Mouse (Mus musculus) layer of hippocampus, postnatal 25 days (tissue): ENCODE results near the gene Ctr9. TPM values are rescaled to one million over a fixed set of nuclear protein-coding genes. Genes with fewer than 3 reads are reported as not detected.

Experiments
- DNase-seq, 2 experiments: peaks; one replicate each; pipeline ENCODE4 v3.0.0; 2022; ENCODE audit warnings: mixed read lengths in 2 of 2, low spot score in 1 of 2; ENCODE audit errors: extremely low spot score in 1 of 2
- total RNA-seq, 2 experiments: library from RNA; stranded (reverse); gene quantifications; 2 replicates each; pipeline ENCODE4 v1.2.3; 2021

Ctr9 gene
- 10 to 100 TPM; 49.8 to 54.5 TPM for total RNA-seq

DNA sequence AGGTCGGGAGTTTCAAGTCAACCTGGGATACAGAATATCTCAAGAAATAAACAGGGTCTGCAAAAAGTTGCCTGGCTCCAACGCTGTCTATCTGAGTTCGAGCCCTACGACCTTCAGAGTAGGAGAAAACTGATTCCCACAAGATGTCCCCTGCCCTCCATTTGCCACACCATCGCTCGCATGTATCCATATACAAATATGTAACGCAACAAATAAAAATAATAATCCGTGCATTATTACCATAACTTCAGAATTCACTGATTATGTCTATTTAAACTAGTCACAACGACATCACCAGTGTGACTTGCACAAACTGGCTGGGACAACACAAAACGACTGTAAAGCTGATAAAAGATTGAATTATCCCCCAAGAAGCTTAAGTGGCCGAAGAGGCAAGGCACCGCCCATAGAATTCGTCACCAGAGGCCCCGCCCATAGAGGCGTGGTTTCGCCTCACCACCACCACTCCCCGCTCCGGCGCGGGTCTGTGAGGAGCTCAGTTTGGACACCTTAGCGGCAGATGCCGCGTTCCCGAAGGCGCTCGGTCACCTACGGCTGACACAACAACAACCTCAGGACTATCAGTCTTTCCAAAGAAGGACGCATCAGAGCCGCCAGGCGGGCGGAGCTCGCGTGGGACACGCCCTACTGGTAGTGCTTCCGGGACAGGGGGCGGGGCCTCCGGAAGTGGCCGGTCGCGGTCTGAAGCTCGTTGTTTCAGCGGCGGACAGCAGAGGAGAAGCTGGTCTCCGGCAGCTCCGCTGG, at the start of gene Ctr9:
Gene Ctr9 (plus strand): TSS at position 671 of the 765 bp plus-strand sequence.
- DNase-seq = peak; percentile 86 to 97

GRCm38 (mm10) chr7:110981036-110981435, 47.7 kb upstream of the Ctr9 start:
- no peak for DNase-seq

GRCm38 (mm10) chr7:110982053-110982705, 46.6 kb upstream of the Ctr9 start, which contains the start of gene Mrvi1:
Gene Mrvi1 (minus strand): TSS chr7:110982461.
- DNase-seq = no peak

DNA sequence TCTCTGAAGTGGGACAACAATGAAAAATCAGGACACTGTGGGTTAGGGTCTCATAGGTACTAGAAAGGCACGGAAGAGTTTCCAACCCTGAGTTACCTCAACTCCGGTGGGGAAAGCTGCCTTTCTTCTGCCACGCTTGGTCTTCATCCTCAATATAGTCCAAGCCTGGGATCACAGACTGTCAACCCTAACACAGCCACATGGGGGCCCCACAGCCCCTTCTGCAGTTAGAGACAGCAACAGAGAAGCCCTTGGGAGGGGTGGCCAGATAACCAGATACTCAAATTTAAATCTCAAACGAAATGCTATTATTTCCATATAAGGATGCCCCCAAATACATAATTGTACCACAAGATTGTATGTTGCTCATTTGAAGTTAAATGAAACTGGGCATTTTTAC, 46.0 kb upstream of the Ctr9 start:
- DNase-seq = peak in 1 of 2 experiments; percentile 63

DNA sequence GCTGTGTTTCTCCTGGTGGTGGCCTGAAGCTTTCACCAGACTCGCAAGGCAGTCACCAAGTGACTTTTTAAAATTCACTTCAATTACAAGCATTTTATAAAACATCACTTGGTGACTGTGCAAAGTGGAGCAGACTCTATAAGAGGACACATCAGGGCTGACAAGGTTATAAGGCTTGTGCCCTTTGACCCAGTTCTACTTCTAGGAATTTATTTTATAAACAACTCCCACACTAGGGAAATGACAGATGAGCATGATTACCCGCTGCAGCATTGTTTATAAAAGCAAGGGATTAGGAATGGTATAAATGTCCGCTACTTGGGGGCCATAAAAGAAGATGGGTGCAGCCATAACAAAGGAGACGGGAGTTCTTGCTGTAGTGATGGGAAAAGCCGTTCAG, 45.1 kb upstream of the Ctr9 start:
- no peak for DNase-seq

GRCm38 (mm10) chr7:110985581-110986265, 43.0 kb upstream of the Ctr9 start:
- no peak for DNase-seq

GRCm38 (mm10) chr7:110988081-110988480, 40.7 kb upstream of the Ctr9 start:
- DNase-seq = peak in 1 of 2 experiments; percentile 6

DNA sequence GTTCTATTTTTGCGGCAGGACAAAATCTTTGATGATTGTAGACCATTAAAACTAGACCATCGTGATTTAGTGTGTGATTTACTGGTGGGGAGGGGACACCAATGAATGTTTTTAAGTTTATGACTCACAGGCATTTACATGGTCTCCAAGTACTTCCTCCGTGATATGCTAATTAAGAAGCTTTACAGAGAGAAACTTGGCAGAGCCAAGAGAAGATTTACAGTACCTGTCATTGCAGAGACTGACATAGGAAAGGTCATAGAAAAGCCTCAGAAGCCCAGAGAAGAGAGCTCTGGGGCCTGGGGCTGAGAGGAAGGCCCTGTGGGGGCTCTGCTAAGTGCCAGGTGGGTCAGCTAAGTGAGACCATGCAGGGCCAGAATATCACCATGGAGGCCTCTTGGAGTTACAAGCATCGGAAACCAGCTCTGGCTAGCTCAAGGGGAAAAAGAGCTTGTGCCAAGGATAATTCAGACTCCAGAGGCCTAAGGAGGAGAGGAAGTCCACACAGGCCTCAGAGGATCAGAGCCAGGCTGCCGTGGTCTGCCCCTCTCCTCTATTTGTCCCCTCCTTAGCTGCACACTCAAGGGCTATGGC, 39.4 kb upstream of the Ctr9 start:
- no peak for DNase-seq

DNA sequence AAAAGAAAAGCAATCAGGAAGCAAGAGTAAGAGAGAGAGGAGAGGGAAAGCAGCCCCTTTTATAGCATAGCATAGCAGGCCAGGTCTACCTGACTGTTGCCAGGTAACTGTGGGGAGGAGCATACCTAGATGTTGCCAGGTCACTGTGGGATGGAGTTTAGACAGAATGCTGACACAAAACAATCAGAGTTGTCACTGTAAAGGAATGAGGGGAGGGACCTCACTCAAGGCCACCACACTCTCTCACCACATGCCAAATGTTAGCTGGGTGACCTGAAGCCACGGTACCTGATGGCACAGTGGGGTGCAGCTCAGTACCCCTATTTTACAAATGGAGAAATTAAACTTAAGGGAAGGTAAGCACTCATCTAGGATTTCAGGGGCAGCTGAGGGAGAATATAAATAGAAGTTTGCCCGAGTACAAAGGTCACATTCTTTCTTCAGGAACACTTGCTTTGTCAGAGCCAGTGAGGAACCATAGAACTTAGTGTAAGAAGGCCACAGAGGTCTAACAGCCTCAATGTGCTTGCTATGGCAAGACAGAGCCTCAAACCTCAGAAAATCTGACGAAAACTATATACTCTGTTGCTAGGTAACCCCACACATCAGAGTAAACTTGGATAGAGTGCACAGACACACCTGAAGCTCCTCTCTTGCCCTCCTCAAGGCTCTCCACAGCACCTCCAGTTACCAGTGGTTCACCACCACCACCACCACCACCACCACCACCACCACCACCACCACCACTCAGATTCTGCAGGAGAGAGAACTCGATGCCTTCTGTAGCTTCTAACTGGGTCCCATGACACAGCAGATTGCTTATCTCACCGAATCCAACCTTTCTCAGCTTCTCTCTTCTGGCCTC, 38.2 kb upstream of the Ctr9 start:
- no peak for DNase-seq

DNA sequence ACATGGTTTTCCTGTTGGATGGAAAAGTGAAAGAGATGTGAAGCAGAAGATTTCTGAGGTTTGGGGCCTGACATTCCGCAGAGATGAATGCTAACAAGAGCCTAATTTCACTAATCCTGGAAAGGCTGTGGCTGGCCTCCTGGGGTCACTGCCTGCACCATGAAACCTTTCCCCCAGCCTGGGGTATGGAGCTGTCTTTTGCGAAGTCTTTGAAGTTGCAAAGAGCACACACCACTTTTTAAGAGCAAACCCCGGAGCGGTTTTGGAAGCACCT, 37.6 kb upstream of the Ctr9 start:
- DNase-seq = no peak

DNA sequence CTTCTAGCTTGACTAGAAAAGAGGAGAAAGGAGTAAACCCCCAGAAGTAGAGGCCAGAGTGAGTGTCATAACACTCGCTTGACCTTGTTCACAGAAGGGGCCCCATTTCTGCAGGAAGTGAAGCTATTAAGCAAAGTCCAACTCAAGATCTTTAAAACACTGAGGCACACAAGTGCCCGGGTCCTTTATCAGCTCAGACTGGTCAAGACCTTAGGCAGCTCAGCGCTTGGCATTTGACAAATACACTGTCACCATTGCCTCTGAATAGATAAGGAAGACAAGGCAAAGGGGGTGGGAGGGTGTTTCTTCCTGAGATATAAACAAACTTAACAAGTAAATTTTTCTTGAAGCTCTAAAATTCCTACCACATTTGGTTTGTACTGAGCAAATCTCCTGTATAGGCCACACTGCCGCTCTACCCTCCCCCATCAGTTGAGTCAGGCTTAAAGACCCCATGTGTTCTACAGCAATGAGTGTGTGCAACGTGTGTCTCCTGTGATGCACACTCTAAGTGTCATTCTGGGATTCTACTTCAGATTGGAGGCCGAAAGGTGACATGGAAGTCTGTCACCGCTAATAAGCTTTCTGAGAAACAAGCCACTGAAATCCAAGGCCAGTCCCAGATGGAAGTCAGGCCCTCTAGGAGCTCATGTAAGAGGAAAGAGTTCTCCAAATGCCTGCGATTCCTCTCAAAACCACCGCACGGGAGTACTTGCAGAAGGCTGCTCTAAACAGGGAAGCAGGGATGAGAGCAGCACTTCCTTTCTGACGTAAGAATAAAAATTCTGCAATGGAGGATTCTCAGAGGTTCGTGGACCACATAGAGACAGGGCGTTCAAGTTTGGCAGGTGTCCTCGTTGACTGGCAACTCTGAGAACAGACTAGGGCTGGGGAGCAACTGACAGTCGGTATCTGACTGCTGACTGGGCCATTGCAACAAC, 29.6 kb upstream of the Ctr9 start:
- DNase-seq = no peak

- no peak for DNase-seq
Measured at GRCm38 (mm10) chr7:111004136-111004840, 24.5 kb upstream of the Ctr9 start.

- no peak for DNase-seq
Measured at GRCm38 (mm10) chr7:111014039-111014605, 14.6 kb upstream of the Ctr9 start.

DNA sequence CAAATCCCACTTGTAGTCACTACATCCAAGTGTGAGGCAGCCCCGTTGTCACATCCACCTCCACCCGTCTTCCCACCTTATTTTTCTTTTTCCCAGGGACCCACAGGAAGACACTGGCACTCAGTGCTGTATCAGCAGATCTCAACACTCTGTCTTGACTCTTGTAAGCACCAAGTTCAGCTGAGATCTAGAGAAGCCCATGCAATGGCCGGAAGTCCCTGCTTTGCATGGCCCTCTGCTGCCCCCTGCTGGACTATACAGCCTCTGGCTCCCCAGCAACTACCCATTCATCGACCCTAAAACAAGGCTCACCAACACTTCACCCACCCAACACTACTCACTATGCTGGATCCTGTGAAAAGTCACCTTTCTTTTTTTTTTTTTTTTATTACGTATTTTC, 13.9 kb upstream of the Ctr9 start:
- DNase-seq = peak; percentile 83 to 96

DNA sequence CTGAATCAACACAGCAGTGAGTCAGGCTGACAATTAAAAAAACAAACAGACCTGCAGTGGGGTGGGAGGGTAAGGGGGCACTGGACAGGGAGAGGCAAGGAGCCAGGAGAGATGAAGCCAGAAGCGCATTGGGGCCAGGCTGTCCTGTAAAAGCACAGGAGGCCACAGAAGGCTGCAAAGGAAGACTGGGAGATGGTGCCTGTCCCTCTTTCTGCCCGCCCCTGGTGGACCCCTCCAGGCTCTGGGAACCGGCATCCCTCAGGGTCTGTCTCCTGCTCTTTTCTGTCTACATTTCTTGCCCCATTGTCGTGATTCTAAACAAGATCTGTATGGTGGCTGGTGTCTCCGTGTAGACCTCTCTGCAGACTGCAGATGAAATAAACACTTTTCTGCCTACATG, 13.0 kb upstream of the Ctr9 start:
- no peak for DNase-seq

DNA sequence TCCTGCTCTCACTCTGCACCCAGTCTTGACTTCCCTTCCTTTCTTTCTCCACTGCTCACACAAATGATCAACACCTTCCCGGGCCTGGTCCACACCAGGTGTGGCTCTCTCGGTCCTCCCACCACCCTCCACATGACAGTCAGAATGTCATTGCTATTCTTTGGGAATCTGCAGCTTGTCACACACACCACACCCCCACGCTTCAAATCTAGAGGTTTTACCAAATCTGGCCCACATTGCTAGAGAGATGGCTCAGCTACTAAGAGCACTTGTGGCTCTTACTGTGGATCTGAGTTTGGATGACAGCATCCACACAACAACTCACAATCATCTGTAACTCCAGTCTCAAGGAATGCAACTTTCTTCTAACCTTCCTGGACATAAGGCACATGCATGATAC, 11.8 kb upstream of the Ctr9 start:
- DNase-seq = no peak

DNA sequence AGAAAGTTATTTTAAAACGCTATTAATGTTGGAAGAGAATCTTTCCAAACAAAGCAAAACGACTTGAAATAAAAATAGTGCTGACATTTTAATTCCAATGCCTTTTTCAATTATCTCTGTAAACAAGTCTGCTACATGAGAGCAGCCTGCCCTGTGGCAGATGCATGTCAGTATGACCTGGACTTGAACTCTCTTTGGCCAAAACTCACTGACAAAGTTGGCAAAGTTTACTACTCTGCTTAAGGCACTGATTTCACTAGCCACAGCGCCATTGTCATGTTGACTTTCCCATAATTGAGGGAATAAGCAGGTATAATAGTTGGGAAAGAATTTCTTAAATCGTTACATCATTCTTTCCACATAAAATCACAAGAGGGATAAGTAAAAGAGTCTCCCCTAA, 7.9 kb upstream of the Ctr9 start:
- no peak for DNase-seq

GRCm38 (mm10) chr7:111024068-111024594, 4.6 kb upstream of the Ctr9 start:
- DNase-seq = no peak
